Mouse (Mus musculus) left cerebral cortex, adult 9 months (tissue): ENCODE results near the gene Rpl23.
"Not testable (repeated sequence)": the region's sequence is repeated elsewhere in the genome, so short reads cannot be mapped to it uniquely, and the experiment has no call there.

Experiments used
- DNase-seq, 2 experiments: peaks; one replicate each; pipeline ENCODE4 v3.0.0; 2022; ENCODE audit warnings: low spot score in 2 of 2

The Rpl23 gene

GRCm38 (mm10) chr11:97799994-97800690, 17.9 kb upstream of the Rpl23 start:
- no peak for DNase-seq

GRCm38 (mm10) chr11:97799146-97799993, 17.1 kb upstream of the Rpl23 start:
- DNase-seq = peak in 1 of 2 experiments; percentile 89

- peak; percentile 82 to 95 for DNase-seq
Measured at GRCm38 (mm10) chr11:97798782-97799145, 16.5 kb upstream of the Rpl23 start, which contains the start of gene Lasp1. Gene Lasp1 (plus strand): TSS chr11:97799000.

- no peak for DNase-seq
Measured at GRCm38 (mm10) chr11:97798083-97798435, 15.8 kb upstream of the Rpl23 start.

- DNase-seq = no peak
Measured at GRCm38 (mm10) chr11:97797369-97798082, 15.3 kb upstream of the Rpl23 start.

- peak in 1 of 2 experiments; percentile 87 for DNase-seq
Measured at GRCm38 (mm10) chr11:97796910-97797309, 14.7 kb upstream of the Rpl23 start.

GRCm38 (mm10) chr11:97793165-97793564, 10.9 kb upstream of the Rpl23 start:
- peak in 1 of 2 experiments; percentile 56 for DNase-seq

GRCm38 (mm10) chr11:97790778-97791438, 8.7 kb upstream of the Rpl23 start:
- not testable (repeated sequence) for DNase-seq

- no peak for DNase-seq
Measured at GRCm38 (mm10) chr11:97789727-97790126, 7.5 kb upstream of the Rpl23 start.

- no peak for DNase-seq
Measured at GRCm38 (mm10) chr11:97787961-97788360, 5.7 kb upstream of the Rpl23 start.

- DNase-seq = no peak
Measured at GRCm38 (mm10) chr11:97782564-97782895, 293 bp upstream of the Rpl23 start.

- no peak for DNase-seq
Measured at GRCm38 (mm10) chr11:97781478-97781831, 782 bp downstream of the Rpl23 start.

- DNase-seq = no peak
Measured at GRCm38 (mm10) chr11:97779968-97780701, 2.1 kb downstream of the Rpl23 start.

- no peak for DNase-seq
Measured at GRCm38 (mm10) chr11:97778918-97779317, 3.3 kb downstream of the Rpl23 start.

- no peak for DNase-seq
Measured at GRCm38 (mm10) chr11:97777129-97777529, 5.1 kb downstream of the Rpl23 start.

- DNase-seq = no peak
Measured at GRCm38 (mm10) chr11:97776497-97777128, 5.6 kb downstream of the Rpl23 start.

- no peak for DNase-seq
Measured at GRCm38 (mm10) chr11:97775808-97776496, 6.3 kb downstream of the Rpl23 start, which contains the start of gene 1700001P01Rik. Gene 1700001P01Rik (minus strand): TSS chr11:97775918.

- no peak for DNase-seq
Measured at GRCm38 (mm10) chr11:97775186-97775585, 7.1 kb downstream of the Rpl23 start.

- DNase-seq = no peak
Measured at GRCm38 (mm10) chr11:97771410-97771809, 10.8 kb downstream of the Rpl23 start.

GRCm38 (mm10) chr11:97769704-97770103, 12.5 kb downstream of the Rpl23 start:
- DNase-seq = no peak
